Mouse (Mus musculus): ENCODE data around the gene Mycbpap. TPM values are rescaled to one million over a fixed set of nuclear protein-coding genes. Genes with fewer than 3 reads are reported as not detected.

Gene Mycbpap
- not detected for total RNA-seq (2023)

DNA sequence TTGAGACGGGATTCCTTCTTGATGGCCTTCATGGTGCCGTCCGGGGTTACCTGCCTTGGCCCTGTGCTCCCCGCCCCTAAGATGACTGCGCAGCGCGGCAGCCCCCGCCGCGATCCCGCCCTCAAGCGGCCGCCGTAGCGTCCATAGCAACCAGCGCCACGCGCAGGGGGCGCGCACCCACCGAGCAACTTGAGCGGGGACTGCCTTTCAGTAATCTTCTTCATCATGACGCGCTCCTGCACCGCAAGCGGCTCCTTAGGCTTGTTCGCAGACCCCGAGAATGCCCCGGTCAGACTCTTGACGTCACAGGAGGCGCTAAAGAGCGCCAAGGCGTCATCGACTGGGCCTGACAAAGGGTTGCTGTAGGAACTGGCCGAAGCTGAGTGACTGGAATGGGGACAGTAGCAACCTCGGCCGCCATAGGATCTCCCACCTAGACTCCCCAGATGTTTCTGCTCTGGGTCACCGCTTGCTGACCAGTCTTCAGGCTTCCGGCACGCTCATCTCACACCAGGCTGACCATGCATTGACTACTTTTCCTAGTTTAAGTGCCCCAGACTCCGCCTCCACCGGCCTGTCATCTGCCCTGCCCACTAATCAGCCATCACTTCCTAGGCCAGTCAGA is at the start of gene Mycbpap:
TSS of gene Mycbpap (minus strand) at position 524 of the 625 bp plus-strand sequence.

DNA sequence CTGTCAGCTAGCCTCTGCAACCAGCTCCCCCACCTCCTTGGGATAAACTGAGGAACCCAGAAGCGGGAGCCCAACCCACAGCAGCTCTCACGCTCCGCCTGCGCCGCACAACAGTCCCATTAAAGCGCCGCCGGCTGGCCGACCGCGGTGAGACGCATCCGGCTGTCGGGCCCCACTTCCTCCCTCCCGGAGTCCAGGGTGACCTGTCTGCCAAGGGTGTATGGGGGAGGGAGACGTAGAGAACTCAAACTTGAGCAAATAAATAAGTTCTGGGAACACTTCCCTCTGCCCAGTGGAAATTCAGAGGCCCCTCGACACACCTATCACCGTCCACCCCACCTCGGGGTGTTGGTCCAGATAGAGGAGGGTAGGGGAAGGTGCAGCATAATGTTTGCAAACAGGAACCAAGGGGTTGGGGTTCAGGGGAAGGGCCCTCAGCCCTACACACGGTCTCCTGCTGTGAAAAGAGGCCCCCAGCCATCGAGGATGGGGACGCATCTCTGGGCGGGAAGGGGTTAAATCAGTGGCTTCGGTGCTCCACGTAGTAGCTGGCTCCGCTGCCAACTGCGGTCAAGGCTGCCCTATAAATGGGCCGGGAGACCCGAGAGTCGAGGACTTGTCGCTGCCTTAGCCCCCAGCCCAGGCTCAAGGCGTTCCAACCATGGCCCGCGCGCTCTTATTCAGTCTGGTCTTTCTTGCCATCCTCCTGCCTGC is 43.1 kb upstream of the Mycbpap start, which contains the start of gene Chad:
TSS of gene Chad (plus strand) at position 611 of the 714 bp plus-strand sequence.

DNA sequence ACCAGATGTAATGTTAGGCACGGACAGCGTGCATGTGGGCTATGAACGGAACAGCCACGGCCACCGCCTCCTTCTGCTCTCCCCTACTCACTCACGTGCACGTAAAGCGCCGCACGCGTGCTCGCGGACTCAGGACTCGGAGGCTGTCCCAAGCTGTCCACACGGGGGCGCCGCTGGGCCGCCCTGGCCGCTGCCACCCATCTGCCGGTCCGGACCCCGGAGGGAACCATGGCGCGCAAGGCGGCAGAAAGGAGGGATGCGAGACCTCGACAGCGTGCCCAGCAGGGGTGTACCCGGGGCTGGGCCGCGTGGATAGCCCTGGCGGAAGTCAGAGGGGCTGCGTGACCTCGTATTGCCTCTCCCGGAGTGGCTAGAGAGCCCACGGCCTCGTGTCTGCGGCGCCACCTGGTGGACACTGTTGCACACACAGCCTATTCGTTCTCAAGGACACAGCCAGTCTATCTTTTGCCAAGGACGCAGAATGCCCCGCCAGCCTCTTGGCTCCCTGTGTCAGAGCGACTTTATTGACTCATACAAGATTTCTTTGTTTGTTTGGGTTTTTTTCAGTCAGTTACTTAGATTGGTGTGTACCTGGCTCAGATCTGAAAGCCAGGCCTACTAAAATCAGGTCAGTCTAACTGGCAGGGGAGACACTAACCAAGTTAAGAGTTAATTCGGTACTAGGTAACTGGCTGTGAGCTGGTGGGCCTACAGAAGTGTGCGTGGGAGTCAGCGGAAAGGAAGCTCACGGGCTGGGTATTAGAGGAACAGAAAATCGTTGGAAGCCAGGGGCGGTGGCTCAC is 27.5 kb upstream of the Mycbpap start, which contains the start of gene Rsad1:
TSS of gene Rsad1 (minus strand) at position 368 of the 803 bp plus-strand sequence.

DNA sequence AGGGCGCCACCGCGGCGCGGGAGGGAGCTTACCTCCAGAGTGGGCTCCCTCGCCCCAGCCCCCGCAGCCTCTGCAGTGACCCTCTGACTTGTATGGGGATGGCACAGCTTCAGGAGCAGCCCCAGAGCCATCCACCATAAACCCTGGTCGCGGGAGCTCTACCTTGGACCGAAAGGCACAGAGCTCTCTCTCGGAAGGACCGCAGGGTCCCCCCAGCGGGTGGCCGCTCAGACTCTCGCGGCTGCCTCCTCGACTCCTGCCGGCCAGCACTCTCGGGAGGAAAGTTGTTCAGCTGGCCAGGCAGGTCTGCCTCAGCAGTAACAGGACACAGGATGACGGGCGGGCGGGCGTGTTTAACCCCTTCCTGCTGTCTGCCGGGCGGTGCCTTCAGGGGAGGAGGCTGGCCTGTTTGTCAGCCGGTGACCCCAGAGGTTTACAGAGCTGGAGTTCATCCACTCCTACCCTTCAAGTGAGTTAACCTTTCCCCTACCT is 21.8 kb downstream of the Mycbpap start, which contains the start of gene Epn3:
TSS of gene Epn3 (minus strand) at position 314 of the 492 bp plus-strand sequence.

DNA sequence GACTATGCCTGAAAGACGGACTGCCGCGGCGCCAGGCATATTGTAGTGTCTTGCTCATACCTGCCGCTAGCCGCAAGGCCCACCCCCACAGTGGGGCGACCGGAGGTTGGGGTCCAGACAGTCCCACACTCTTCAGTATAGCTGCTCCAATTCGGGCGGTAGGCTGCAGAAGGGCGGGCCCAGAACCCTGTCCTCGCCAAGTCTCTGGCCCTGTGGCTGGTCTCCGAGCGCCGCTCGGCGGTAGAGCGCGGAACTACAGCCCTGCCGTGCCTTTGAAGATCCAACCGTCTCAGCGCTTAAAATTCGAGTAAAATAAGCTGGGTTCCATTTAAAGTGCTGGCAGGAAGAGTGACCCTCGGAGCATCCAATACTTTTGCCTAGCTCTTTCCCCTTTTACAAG is 35.5 kb downstream of the Mycbpap start, which contains the start of gene Spata20:
TSS of gene Spata20 (minus strand) at position 179 of the 400 bp plus-strand sequence.

DNA sequence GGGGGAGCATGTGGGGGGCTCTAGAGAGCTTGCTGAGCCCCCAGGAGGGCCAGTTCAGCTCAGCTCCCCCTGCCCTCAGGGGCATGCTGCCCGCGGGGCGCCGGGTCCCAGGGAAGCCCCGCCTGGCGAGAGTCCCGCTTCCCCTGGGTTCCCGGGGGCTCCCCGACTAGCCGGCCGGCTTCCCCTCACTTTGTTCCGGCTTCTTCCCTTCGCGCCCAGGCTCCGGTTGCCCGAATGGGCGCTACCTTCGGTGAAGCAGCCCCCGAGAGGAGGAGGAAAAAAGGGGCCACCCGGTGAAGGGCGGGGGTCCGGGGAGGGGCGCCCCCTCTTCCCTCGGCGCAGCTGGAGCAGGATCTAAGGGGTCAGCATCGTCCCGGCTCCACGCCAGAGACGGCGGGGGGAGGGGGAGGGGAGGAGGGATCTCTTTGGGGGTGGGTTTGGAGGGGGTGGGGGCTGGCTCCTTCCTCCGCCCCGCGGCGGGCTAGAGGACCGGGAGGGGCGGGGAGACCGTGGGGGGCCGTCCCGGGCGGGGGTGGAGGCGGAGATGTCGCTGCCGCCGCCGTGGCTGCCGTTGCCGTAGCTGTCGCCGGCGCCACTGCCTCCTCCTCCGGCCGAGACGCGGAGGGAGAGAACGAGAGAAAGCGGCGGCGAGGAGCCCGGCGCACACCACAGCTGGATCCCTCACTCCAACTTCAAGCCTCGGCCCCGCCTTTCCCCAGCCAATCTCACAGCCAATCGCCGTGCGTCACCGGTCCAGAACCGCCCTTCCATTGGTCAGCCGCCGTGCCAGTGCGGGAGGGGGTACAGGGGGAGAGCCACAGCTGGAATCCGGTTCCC is 47.6 kb downstream of the Mycbpap start, which contains the start of gene Cacna1g:
TSS of gene Cacna1g (minus strand) at position 492 of the 837 bp plus-strand sequence.

Other genes with a start within 250 kb of the Mycbpap start
- not detected for gene Gm21885, start 239.9 kb downstream of the Mycbpap start, total RNA-seq (2023)
- 134 TPM for gene Luc7l3, start 199.8 kb downstream of the Mycbpap start, total RNA-seq (2023)
- gene Ankrd40, start 193.7 kb downstream of the Mycbpap start, total RNA-seq (2023): 53.2 TPM
- gene Abcc3, start 128.7 kb downstream of the Mycbpap start, total RNA-seq (2023): 2.8 TPM
- not detected for gene Cacna1g, start 47.5 kb downstream of the Mycbpap start, total RNA-seq (2023)
- gene Spata20, start 35.6 kb downstream of the Mycbpap start, total RNA-seq (2023): not detected
- gene Epn3, start 21.8 kb downstream of the Mycbpap start, total RNA-seq (2023): not detected
- 4.3 TPM for gene Rsad1, start 27.5 kb upstream of the Mycbpap start, total RNA-seq (2023)
- not detected for gene Chad, start 43.3 kb upstream of the Mycbpap start, total RNA-seq (2023)
- 16.8 TPM for gene Acsf2, start 80.1 kb upstream of the Mycbpap start, total RNA-seq (2023)
- 54.0 TPM for gene Lrrc59, start 108.0 kb upstream of the Mycbpap start, total RNA-seq (2023)
- gene Mrpl27, start 132.0 kb upstream of the Mycbpap start, total RNA-seq (2023): 22.6 TPM
- 1.5 TPM for gene Eme1, start 132.2 kb upstream of the Mycbpap start, total RNA-seq (2023)
- 48.9 TPM for gene Xylt2, start 155.8 kb upstream of the Mycbpap start, total RNA-seq (2023)
- gene Gm11541, start 182.8 kb upstream of the Mycbpap start, total RNA-seq (2023): not detected
- gene Cdc34b, start 220.0 kb upstream of the Mycbpap start, total RNA-seq (2023): not detected

Data from CD4-positive naive resting alpha-beta T cell, adult 76 days (primary cell).